Mouse (Mus musculus) natural killer cell, adult 2 months (primary cell): Measurements from ENCODE around the gene Ubqln4.

ENCODE experiments used
- DNase-seq, 2 experiments: peaks; one replicate each; pipeline ENCODE4 v3.0.0; 2022; ENCODE audit warnings: low spot score in 2 of 2

Gene Ubqln4

GRCm38 (mm10) chr3:88525021-88525420 is 28.5 kb upstream of the Ubqln4 start:
- no peak for DNase-seq

GRCm38 (mm10) chr3:88526157-88527131 is 27.1 kb upstream of the Ubqln4 start:
- DNase-seq: peak; percentile 74 to 84

- no peak for DNase-seq
Observed at GRCm38 (mm10) chr3:88527565-88527964, 26.0 kb upstream of the Ubqln4 start.

- DNase-seq: no peak
Observed at GRCm38 (mm10) chr3:88528646-88529045, 24.9 kb upstream of the Ubqln4 start.

GRCm38 (mm10) chr3:88529204-88530000 is 24.2 kb upstream of the Ubqln4 start:
- DNase-seq: no peak

GRCm38 (mm10) chr3:88530082-88530864 is 23.3 kb upstream of the Ubqln4 start:
- DNase-seq: no peak

GRCm38 (mm10) chr3:88531348-88532298 is 21.9 kb upstream of the Ubqln4 start:
- DNase-seq: peak; percentile 68 to 72

GRCm38 (mm10) chr3:88532299-88532674 is 21.3 kb upstream of the Ubqln4 start, which contains the start of gene Mex3a:
Mex3a (plus strand) TSS chr3:88532395.
- no peak for DNase-seq

GRCm38 (mm10) chr3:88532689-88533511 is 20.7 kb upstream of the Ubqln4 start:
- no peak for DNase-seq

GRCm38 (mm10) chr3:88533706-88534105 is 19.9 kb upstream of the Ubqln4 start:
- no peak for DNase-seq

- no peak for DNase-seq
Observed at GRCm38 (mm10) chr3:88535005-88535404, 18.6 kb upstream of the Ubqln4 start.

- no peak for DNase-seq
Observed at GRCm38 (mm10) chr3:88535527-88535926, 18.0 kb upstream of the Ubqln4 start.

- no peak for DNase-seq
Observed at GRCm38 (mm10) chr3:88536103-88536930, 17.2 kb upstream of the Ubqln4 start.

- no peak for DNase-seq
Observed at GRCm38 (mm10) chr3:88537146-88537545, 16.4 kb upstream of the Ubqln4 start.

- DNase-seq: no peak
Observed at GRCm38 (mm10) chr3:88538271-88539145, 15.1 kb upstream of the Ubqln4 start.

- no peak for DNase-seq
Observed at GRCm38 (mm10) chr3:88539397-88539796, 14.2 kb upstream of the Ubqln4 start.

- DNase-seq: no peak
Observed at GRCm38 (mm10) chr3:88540085-88540484, 13.5 kb upstream of the Ubqln4 start.
